Mouse (Mus musculus) regulatory T cell (primary cell): ENCODE measurements at regions not wholly inside any gene's neighbourhood (a gene's known extent, or its start where the extent isn't known, plus 50 kb on each side); places are given as distances from the start of the nearest gene placed in this dataset.

Source experiments
- in situ Hi-C: fragments of 300-600 bp; cut with MboI, MseI; formaldehyde crosslinking; loops from one replicate; pipeline ENCODE4 v1.15.1; 2025; ENCODE audit warnings: high pct_unique_total_duplicates

- in situ Hi-C loops: no loop called here
These were observed 348.9 kb upstream of the Slc24a5 start for GRCm38 (mm10) chr2:124718985-124719384.

- in situ Hi-C loops: no loop called here
These were observed 348.0 kb upstream of the Slc24a5 start for GRCm38 (mm10) chr2:124719820-124720478.

- in situ Hi-C loops: no loop called here
These were observed 347.1 kb upstream of the Slc24a5 start for GRCm38 (mm10) chr2:124720593-124721445.

- in situ Hi-C loops: no loop called here
These were observed 343.8 kb upstream of the Slc24a5 start for GRCm38 (mm10) chr2:124724171-124724570.

- in situ Hi-C loops: no loop called here
These were observed 343.0 kb upstream of the Slc24a5 start for GRCm38 (mm10) chr2:124724827-124725480.

- in situ Hi-C loops: no loop called here
These were observed 339.9 kb upstream of the Slc24a5 start for GRCm38 (mm10) chr2:124727979-124728378.

GRCm38 (mm10) chr2:124732593-124732992 is 335.3 kb upstream of the Slc24a5 start:
- in situ Hi-C loops: no loop called here

GRCm38 (mm10) chr2:124740848-124741247 is 327.1 kb upstream of the Slc24a5 start:
- in situ Hi-C loops: loop anchor here (5.0 kb wide), 1 partner anchor 34 kb away; no protein-coding TSS in a partner anchor

GRCm38 (mm10) chr2:124742964-124743363 is 325.0 kb upstream of the Slc24a5 start:
- in situ Hi-C loops: loop anchor here (5.0 kb wide), 1 partner anchor 36 kb away; no protein-coding TSS in a partner anchor

GRCm38 (mm10) chr2:124745045-124745444 is 322.9 kb upstream of the Slc24a5 start:
- in situ Hi-C loops: no loop called here

GRCm38 (mm10) chr2:124747119-124747518 is 320.8 kb upstream of the Slc24a5 start:
- in situ Hi-C loops: no loop called here

GRCm38 (mm10) chr2:124747627-124748026 is 320.3 kb upstream of the Slc24a5 start:
- in situ Hi-C loops: no loop called here

GRCm38 (mm10) chr2:124751832-124752231 is 316.1 kb upstream of the Slc24a5 start:
- in situ Hi-C loops: no loop called here

- in situ Hi-C loops: no loop called here
These were observed 314.2 kb upstream of the Slc24a5 start for GRCm38 (mm10) chr2:124753717-124754116.

- in situ Hi-C loops: no loop called here
These were observed 312.7 kb upstream of the Slc24a5 start for GRCm38 (mm10) chr2:124755244-124755643.

- in situ Hi-C loops: no loop called here
These were observed 308.9 kb upstream of the Slc24a5 start for GRCm38 (mm10) chr2:124758992-124759391.

- in situ Hi-C loops: no loop called here
These were observed 304.3 kb upstream of the Slc24a5 start for GRCm38 (mm10) chr2:124763650-124764049.

- in situ Hi-C loops: no loop called here
These were observed 303.6 kb upstream of the Slc24a5 start for GRCm38 (mm10) chr2:124764186-124764910.

GRCm38 (mm10) chr2:124769267-124769967 is 298.5 kb upstream of the Slc24a5 start:
- in situ Hi-C loops: no loop called here

GRCm38 (mm10) chr2:124770028-124770427 is 297.9 kb upstream of the Slc24a5 start:
- in situ Hi-C loops: no loop called here
